Mouse (Mus musculus): ENCODE measurements around the gene Ankrd23.

DNA sequence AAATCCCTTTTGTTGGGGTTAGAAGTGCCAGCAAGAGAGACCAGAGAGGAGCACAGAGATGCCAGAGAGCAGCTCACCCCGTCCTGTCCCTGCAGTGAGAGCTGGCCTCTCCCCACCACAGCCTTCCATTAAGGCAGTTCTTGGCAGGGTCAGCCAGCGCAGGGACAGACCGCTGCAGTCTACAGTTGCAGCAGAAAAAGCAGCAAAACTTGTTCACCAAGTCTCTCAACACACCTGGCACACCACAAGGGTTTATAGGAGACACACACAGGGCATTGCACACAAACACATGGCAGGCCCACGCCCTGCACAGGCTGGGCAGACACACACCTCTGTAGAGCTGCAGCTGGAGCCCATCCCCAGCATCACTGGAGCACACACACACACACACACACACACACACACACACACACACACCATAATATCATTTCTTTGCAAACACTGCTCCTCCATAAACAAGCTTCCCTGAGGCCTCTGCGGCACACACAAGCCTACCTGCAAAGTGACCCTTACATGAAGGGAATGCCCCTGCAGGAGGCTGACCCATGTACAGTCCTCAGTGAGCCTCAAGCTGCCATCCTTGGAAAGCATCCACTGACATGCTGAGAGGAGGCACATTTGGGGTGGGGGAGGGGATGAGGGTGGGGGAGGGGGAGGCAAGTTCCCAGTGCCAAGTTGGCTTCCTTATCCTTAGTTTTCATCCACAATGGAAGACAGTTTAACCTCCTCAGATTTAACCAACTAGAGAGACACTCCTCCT, 37.7 kb upstream of the Ankrd23 start:
- TF ChIP-seq CTCF (IDR thresholded peaks at IDR 0.05) (no peak), POLR2A (IDR thresholded peaks at IDR 0.05; ENCODE audit: insufficient read depth, low read depth, low read length) (no peak), EP300 (IDR thresholded peaks at IDR 0.05; ENCODE audit: insufficient read depth, low read depth, low read length) (no peak)
